7 mouse cellular contexts compared by ENCODE assay signal in the genomic region with DNA sequence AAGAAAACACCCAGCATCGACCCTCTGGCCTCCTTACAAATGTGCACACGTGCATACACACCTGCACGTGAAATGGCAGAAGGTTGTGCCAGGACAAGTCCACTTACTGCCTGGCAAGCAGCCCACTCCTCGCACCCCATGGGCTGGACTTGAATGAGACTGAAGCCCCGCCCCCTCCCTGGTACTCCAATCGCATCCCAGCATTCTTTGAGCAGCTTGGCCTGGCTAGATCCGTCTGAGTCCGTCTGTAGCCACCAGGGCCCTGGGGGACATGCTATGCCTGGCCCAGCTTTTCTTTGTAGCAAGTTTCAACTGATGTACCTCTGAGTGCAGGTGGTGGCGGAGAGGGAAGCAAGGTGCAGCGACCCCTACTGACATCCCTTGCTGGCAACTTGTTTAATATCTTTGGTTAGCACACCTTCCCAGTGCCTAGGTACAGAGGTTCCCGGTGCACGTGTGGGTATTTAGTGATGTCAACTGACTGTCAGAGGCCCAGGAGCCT. TPM values are rescaled to one million over a fixed set of nuclear protein-coding genes. Genes with fewer than 3 reads are reported as not detected.
DNase-seq lines count a peak whose midpoint lies in the region; ATAC-seq and TF ChIP-seq lines count a peak whose summit lies in the region.

No protein-coding gene starts in this region.

- H3K27me3 ChIP-seq in ES-Bruce4 (ENCODE audit: control insufficient read depth, insufficient read depth, low read length, poor library complexity, severe bottlenecking) = no peaks in the 10 kb centered on the region
- no peaks in the 10 kb centered on the region for H3K27me3 ChIP-seq in forebrain, embryonic 11.5 days (ENCODE audit: control insufficient read depth, insufficient read depth, low read length)
- H3K27me3 ChIP-seq in intestine, postnatal 0 days (replicated peaks; ENCODE audit: control insufficient read depth, insufficient read depth, low read length) = no peaks in the 10 kb centered on the region
- H3K27me3 ChIP-seq in neural tube, embryonic 13.5 days = no peaks in the 10 kb centered on the region; the same call in 1 of the 2 replicates

- H3K4me1 ChIP-seq in ES-Bruce4 (ENCODE audit: control insufficient read depth, insufficient read depth, low read length) = peaks cover 2% of the 10 kb centered on the region
- H3K4me1 ChIP-seq in forebrain, embryonic 11.5 days (replicated peaks; ENCODE audit: control insufficient read depth, insufficient read depth, low read length) = peaks cover 7% of the 10 kb centered on the region
- H3K4me1 ChIP-seq in intestine, postnatal 0 days (replicated peaks; ENCODE audit: control insufficient read depth, insufficient read depth, low read length) = peaks cover 8% of the 10 kb centered on the region
- peaks cover 23% of the 10 kb centered on the region for H3K4me1 ChIP-seq in neural tube, embryonic 13.5 days (replicated peaks)

- TF ChIP-seq EP300 in ES-Bruce4 (IDR thresholded peaks at IDR 0.05; ENCODE audit: insufficient read depth, low read depth, low read length) = no peak

- H3K4me3 ChIP-seq in ES-Bruce4 (ENCODE audit: low read depth, low read length) = 0 out of 2 replicates have a peak overlapping the region, but pooled peaks have one; percentile 2
- H3K4me3 ChIP-seq in forebrain, embryonic 11.5 days (ENCODE audit: low read depth, low read length) = 0 out of 2 replicates have a peak overlapping the region, but pooled peaks have one; percentile 2
- no peak overlapping the region for H3K4me3 ChIP-seq in intestine, postnatal 0 days (ENCODE audit: low read depth, low read length)
- H3K4me3 ChIP-seq in neural tube, embryonic 13.5 days = no peak overlapping the region

- no peak overlapping the region for H3K9ac ChIP-seq in ES-Bruce4 (ENCODE audit: low read depth, poor library complexity, severe bottlenecking)
- peak overlapping the region; percentile 20; the same call in 1 of the 2 replicates for H3K9ac ChIP-seq in forebrain, embryonic 11.5 days (ENCODE audit: low read length)
- H3K9ac ChIP-seq in intestine, postnatal 0 days (ENCODE audit: low read depth, low read length) = 0 out of 2 replicates have a peak overlapping the region, but pooled peaks have one; percentile 8
- H3K9ac ChIP-seq in neural tube, embryonic 13.5 days = no peak overlapping the region

- DNase-seq in MN1 (ENCODE audit: low spot score) (peak; percentile 43), adipocyte (ENCODE audit: low spot score) (no peak)
- peak; percentile 88 for DNase-seq in forebrain, embryonic 11.5 days (ENCODE audit: low spot score)
- peak; percentile 87 to 91 for DNase-seq in lung, adult 18-20 months

- WGBS in forebrain, embryonic 11.5 days = 8% methylated on average over 12 of the region's 12 CpGs
- 12% methylated on average over 12 of the region's 12 CpGs for WGBS in intestine, postnatal 0 days
- WGBS in neural tube, embryonic 13.5 days = 10% methylated on average over 12 of the region's 12 CpGs

- H3K27ac ChIP-seq in ES-Bruce4 (ENCODE audit: insufficient read depth, low read length) = peak overlapping the region; percentile 28; the same call in 1 of the 2 replicates
- H3K27ac ChIP-seq in forebrain, embryonic 11.5 days (ENCODE audit: low read depth, low read length) = no peak overlapping the region
- H3K27ac ChIP-seq in intestine, postnatal 0 days (ENCODE audit: low read depth, low read length) = peak overlapping the region; percentile 89
- no peak overlapping the region for H3K27ac ChIP-seq in neural tube, embryonic 13.5 days (replicated peaks)

- TF ChIP-seq CTCF in ES-Bruce4 (IDR thresholded peaks at IDR 0.05; ENCODE audit: low read depth, low read length) = peak; percentile 72
- TF ChIP-seq CTCF in intestine, postnatal 0 days (IDR thresholded peaks at IDR 0.05; ENCODE audit: low read depth) = peak; percentile 72

- peak; percentile 63 for ATAC-seq in forebrain, embryonic 11.5 days (replicated peaks; ENCODE audit: low FRiP score)
- peak; percentile 20 for ATAC-seq in intestine, postnatal 0 days
- ATAC-seq in neural tube, embryonic 13.5 days (ENCODE audit: low read depth) = peak; percentile 63

- H3K36me3 ChIP-seq in ES-Bruce4 (ENCODE audit: control insufficient read depth, insufficient read depth, low read length, poor library complexity, severe bottlenecking) = peaks cover 4% of the 10 kb centered on the region; the same call in 1 of the 2 replicates
- no peaks in the 10 kb centered on the region for H3K36me3 ChIP-seq in forebrain, embryonic 11.5 days (ENCODE audit: control insufficient read depth, insufficient read depth, low read length)
- H3K36me3 ChIP-seq in intestine, postnatal 0 days (ENCODE audit: control insufficient read depth, insufficient read depth) = peaks cover 71% of the 10 kb centered on the region
- peaks cover 21% of the 10 kb centered on the region for H3K36me3 ChIP-seq in neural tube, embryonic 13.5 days

- no peak for TF ChIP-seq POLR2A in ES-Bruce4 (IDR thresholded peaks at IDR 0.05; ENCODE audit: insufficient read depth, low read length)

- H3K9me3 ChIP-seq in ES-Bruce4 (replicated peaks; ENCODE audit: control insufficient read depth, insufficient read depth, low read length, poor library complexity, severe bottlenecking) = no peaks in the 10 kb centered on the region
- no peaks in the 10 kb centered on the region for H3K9me3 ChIP-seq in forebrain, embryonic 11.5 days (ENCODE audit: control insufficient read depth, low read length)
- no peaks in the 10 kb centered on the region for H3K9me3 ChIP-seq in intestine, postnatal 0 days (ENCODE audit: control insufficient read depth)
- H3K9me3 ChIP-seq in neural tube, embryonic 13.5 days = no peaks in the 10 kb centered on the region

- peak overlapping the region; percentile 33; the same call in 1 of the 2 replicates for H3K4me2 ChIP-seq in forebrain, embryonic 11.5 days (ENCODE audit: low read depth, low read length, severe bottlenecking)
- peak overlapping the region; percentile 6 for H3K4me2 ChIP-seq in intestine, postnatal 0 days (replicated peaks; ENCODE audit: low read depth)
- peak overlapping the region; percentile 27 for H3K4me2 ChIP-seq in neural tube, embryonic 13.5 days

RNA-seq across cellular contexts. Expression of a gene that starts 12.3 kb away (rescaled TPM):
- 15.6 and 16.3 TPM in 2 replicates for polyA plus RNA-seq in ES-Bruce4 (2011; ENCODE audit: insufficient read depth, insufficient read length, low read depth, missing spikeins)
- polyA plus RNA-seq in forebrain, embryonic 11.5 days (2014; fragmentation: Nextera tagmentation; extraction: Ambion mirVana) = 7.5 and 8.3 TPM in 2 replicates
- 23.1 and 25.5 TPM in 2 replicates for polyA plus RNA-seq in intestine, postnatal 0 days (2015; fragmentation: Nextera tagmentation; extraction: Ambion mirVana)
- 11.7 and 12.1 TPM in 2 replicates for polyA plus RNA-seq in neural tube, embryonic 13.5 days (2015; fragmentation: Nextera tagmentation; extraction: Ambion mirVana)

RNA-seq across cellular contexts. Expression of a gene that starts 16.1 kb away (rescaled TPM):
- 10.5 and 13.1 TPM in 2 replicates for polyA plus RNA-seq in ES-Bruce4 (2011; ENCODE audit: insufficient read depth, insufficient read length, low read depth, missing spikeins)
- 1.1 TPM in 2 replicates for polyA plus RNA-seq in forebrain, embryonic 11.5 days (2014; fragmentation: Nextera tagmentation; extraction: Ambion mirVana)
- polyA plus RNA-seq in intestine, postnatal 0 days (2015; fragmentation: Nextera tagmentation; extraction: Ambion mirVana) = 197 and 218 TPM in 2 replicates
- 0.23 and 0.64 TPM in 2 replicates for polyA plus RNA-seq in neural tube, embryonic 13.5 days (2015; fragmentation: Nextera tagmentation; extraction: Ambion mirVana)

RNA-seq across cellular contexts. Expression of a gene that starts 22.6 kb away (rescaled TPM):
- polyA plus RNA-seq in ES-Bruce4 (2011; ENCODE audit: insufficient read depth, insufficient read length, low read depth, missing spikeins) = not detected in 2 replicates
- polyA plus RNA-seq in forebrain, embryonic 11.5 days (2014; fragmentation: Nextera tagmentation; extraction: Ambion mirVana) = 0.27 TPM in 1 of 2 replicates, not detected in the other
- not detected in 2 replicates for polyA plus RNA-seq in intestine, postnatal 0 days (2015; fragmentation: Nextera tagmentation; extraction: Ambion mirVana)
- polyA plus RNA-seq in neural tube, embryonic 13.5 days (2015; fragmentation: Nextera tagmentation; extraction: Ambion mirVana) = not detected in 2 replicates

RNA-seq across cellular contexts. Expression of a gene that starts 23.0 kb away (rescaled TPM):
- polyA plus RNA-seq in ES-Bruce4 (2011; ENCODE audit: insufficient read depth, insufficient read length, low read depth, missing spikeins) = 29.0 and 30.3 TPM in 2 replicates
- polyA plus RNA-seq in forebrain, embryonic 11.5 days (2014; fragmentation: Nextera tagmentation; extraction: Ambion mirVana) = 75.4 and 76.3 TPM in 2 replicates
- polyA plus RNA-seq in intestine, postnatal 0 days (2015; fragmentation: Nextera tagmentation; extraction: Ambion mirVana) = 33.9 and 34.4 TPM in 2 replicates
- polyA plus RNA-seq in neural tube, embryonic 13.5 days (2015; fragmentation: Nextera tagmentation; extraction: Ambion mirVana) = 66.6 and 70.3 TPM in 2 replicates

RNA-seq across cellular contexts. Expression of a gene that starts 28.2 kb away (rescaled TPM):
- polyA plus RNA-seq in ES-Bruce4 (2011; ENCODE audit: insufficient read depth, insufficient read length, low read depth, missing spikeins) = 54.6 and 59.1 TPM in 2 replicates
- 40.5 and 42.0 TPM in 2 replicates for polyA plus RNA-seq in forebrain, embryonic 11.5 days (2014; fragmentation: Nextera tagmentation; extraction: Ambion mirVana)
- polyA plus RNA-seq in intestine, postnatal 0 days (2015; fragmentation: Nextera tagmentation; extraction: Ambion mirVana) = 9.9 and 12.7 TPM in 2 replicates
- 24.3 and 27.1 TPM in 2 replicates for polyA plus RNA-seq in neural tube, embryonic 13.5 days (2015; fragmentation: Nextera tagmentation; extraction: Ambion mirVana)

Comparison
In these comparisons a context has a peak if more than half of its experiments do, and no peak if none do; other contexts are left out.
1. H3K27ac ChIP-seq: peak in ES-Bruce4 (single experiment) and intestine, postnatal 0 days (single experiment); none in forebrain, embryonic 11.5 days (single experiment) and neural tube, embryonic 13.5 days (single experiment).
2. H3K4me3 ChIP-seq: peak in ES-Bruce4 (single experiment) and forebrain, embryonic 11.5 days (single experiment); none in intestine, postnatal 0 days (single experiment) and neural tube, embryonic 13.5 days (single experiment).
3. H3K9ac ChIP-seq: peak in forebrain, embryonic 11.5 days (single experiment) and intestine, postnatal 0 days (single experiment); none in ES-Bruce4 (single experiment) and neural tube, embryonic 13.5 days (single experiment).
4. RNA of a gene that starts 16.1 kb away (polyA plus RNA-seq): 197 to 218 TPM in intestine, postnatal 0 days; 10.5 to 13.1 TPM in ES-Bruce4, 1.1 TPM in forebrain, embryonic 11.5 days and 0.23 to 0.64 TPM in neural tube, embryonic 13.5 days; every median in the first group is over 10 times any median in the second.
5. Peak in every context shown above with its lines, with median percentiles within 50 percentile points of each other: ATAC-seq and H3K4me2 ChIP-seq.